Mouse (Mus musculus) thymus, adult 2 months (tissue): ENCODE data around the gene Ppm1n. TPM values are rescaled to one million over a fixed set of nuclear protein-coding genes. Genes with fewer than 3 reads are reported as not detected.

Experiments
- DNase-seq: peaks from one replicate; pipeline ENCODE4 v3.0.0; 2021
- H3K27ac ChIP-seq: fragments of 200-500 bp; 2 replicates; pipeline ENCODE4 v1.5.1; 2012; ENCODE audit warnings: low read length, control low read depth; ENCODE audit not compliant: control insufficient read depth, insufficient read depth
- H3K27me3 ChIP-seq: fragments of 200-500 bp; 2 replicates; pipeline ENCODE4 v1.6.1; 2012; ENCODE audit warnings: mild to moderate bottlenecking, low read length, moderate library complexity, mixed read lengths; ENCODE audit not compliant: control insufficient read depth, insufficient read depth
- H3K36me3 ChIP-seq: fragments of 200-500 bp; 2 replicates; pipeline ENCODE4 v1.6.1; 2012; ENCODE audit warnings: mild to moderate bottlenecking, low read length, moderate library complexity; ENCODE audit not compliant: control insufficient read depth, insufficient read depth
- H3K4me1 ChIP-seq: fragments of 200-500 bp; replicated peaks from 2 replicates; pipeline ENCODE4 v1.6.1; 2012; ENCODE audit warnings: low read length; ENCODE audit not compliant: control insufficient read depth, insufficient read depth
- H3K4me3 ChIP-seq: fragments of 200-500 bp; 2 replicates; pipeline ENCODE4 v1.5.1; 2012; ENCODE audit warnings: mild to moderate bottlenecking, low read length, control low read depth, moderate library complexity; ENCODE audit not compliant: control insufficient read depth, insufficient read depth
- CTCF ChIP-seq: fragments of 200-500 bp; IDR thresholded peaks from 2 replicates; pipeline ENCODE4 v1.5.1; 2012; ENCODE audit warnings: mild to moderate bottlenecking, control low read depth, low read length, moderate library complexity, borderline replicate concordance; ENCODE audit not compliant: control insufficient read depth, poor library complexity, insufficient read depth; ENCODE audit errors: extremely low read depth
- POLR2A ChIP-seq: fragments of 200-500 bp; IDR thresholded peaks from 2 replicates; pipeline ENCODE4 v1.6.1; 2012; ENCODE audit warnings: mild to moderate bottlenecking, low read length, control low read depth, moderate library complexity; ENCODE audit not compliant: control insufficient read depth, poor library complexity, insufficient read depth; ENCODE audit errors: extremely low read depth
- WGBS: fragments of 180-500 bp; shearing (Covaris S2); methylation state at CpG from one replicate; pipeline ENCODE4 v1.1.7; 2018; 5-methylcytosine and 5-hydroxymethylcytosine counted together
- polyA plus RNA-seq: library from polyadenylated mRNA; depleted of rRNA; stranded (reverse); fragments of >200 nt; gene quantifications from 2 replicates; pipeline ENCODE4 v1.2.3, GENCODE M21; 2012

Ppm1n gene
- polyA plus RNA-seq, 1 experiment: 0.63 TPM

GRCm38 (mm10) chr7:19316451-19317161 lies 36.7 kb upstream of the Ppm1n start:
- 7% methylated on average over 14 of the region's 14 CpGs for WGBS
- Histone ChIP-seq H3K4me1 (peaks cover 5% of the 10 kb centered on the region), H3K27me3 (no peaks in the 10 kb centered on the region), H3K4me3 (no peak overlapping the region), H3K36me3 (no peaks in the 10 kb centered on the region), H3K27ac (no peak overlapping the region)
- DNase-seq: no peak
- TF ChIP-seq POLR2A (no peak), CTCF (no peak)

DNA sequence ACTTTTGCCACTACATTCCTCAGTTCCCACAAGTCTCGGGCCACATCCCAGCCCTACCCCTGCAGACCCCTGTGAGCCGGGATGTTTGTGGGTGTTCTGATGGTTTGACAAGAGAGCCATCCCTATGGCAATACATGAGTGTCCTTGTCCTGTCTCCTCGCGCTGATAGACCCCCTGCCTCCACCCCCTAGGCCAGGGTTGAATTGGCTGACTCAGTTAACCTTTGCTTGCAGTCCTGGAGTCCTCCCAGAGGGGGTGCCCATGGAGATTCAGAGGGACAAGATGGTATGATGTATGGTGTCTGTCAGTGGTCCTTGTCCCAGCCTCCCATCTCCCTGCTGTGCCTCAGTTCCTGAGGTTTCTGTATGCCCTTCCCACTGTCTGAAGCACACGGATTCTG lies 34.2 kb upstream of the Ppm1n start:
- H3K4me3 ChIP-seq: no peak overlapping the region
- no peak for DNase-seq
- H3K36me3 ChIP-seq: no peaks in the 10 kb centered on the region
- WGBS: 90% methylated on average over 5 of the region's 5 CpGs
- TF ChIP-seq POLR2A (no peak), CTCF (no peak)
- no peak overlapping the region for H3K27ac ChIP-seq
- H3K27me3 ChIP-seq: no peaks in the 10 kb centered on the region
- H3K4me1 ChIP-seq: peaks cover 6% of the 10 kb centered on the region

- H3K4me3 ChIP-seq: no peak overlapping the region
- no peak overlapping the region for H3K27ac ChIP-seq
- H3K4me1 ChIP-seq: peaks cover 16% of the 10 kb centered on the region
- DNase-seq: no peak
- no peaks in the 10 kb centered on the region for H3K27me3 ChIP-seq
- whole genome bisulfite sequencing: 64% methylated on average over 4 of the region's 4 CpGs
- TF ChIP-seq CTCF: no peak
- no peak for TF ChIP-seq POLR2A
- no peaks in the 10 kb centered on the region for H3K36me3 ChIP-seq
These were observed 32.1 kb upstream of the Ppm1n start for GRCm38 (mm10) chr7:19311991-19312390.

DNA sequence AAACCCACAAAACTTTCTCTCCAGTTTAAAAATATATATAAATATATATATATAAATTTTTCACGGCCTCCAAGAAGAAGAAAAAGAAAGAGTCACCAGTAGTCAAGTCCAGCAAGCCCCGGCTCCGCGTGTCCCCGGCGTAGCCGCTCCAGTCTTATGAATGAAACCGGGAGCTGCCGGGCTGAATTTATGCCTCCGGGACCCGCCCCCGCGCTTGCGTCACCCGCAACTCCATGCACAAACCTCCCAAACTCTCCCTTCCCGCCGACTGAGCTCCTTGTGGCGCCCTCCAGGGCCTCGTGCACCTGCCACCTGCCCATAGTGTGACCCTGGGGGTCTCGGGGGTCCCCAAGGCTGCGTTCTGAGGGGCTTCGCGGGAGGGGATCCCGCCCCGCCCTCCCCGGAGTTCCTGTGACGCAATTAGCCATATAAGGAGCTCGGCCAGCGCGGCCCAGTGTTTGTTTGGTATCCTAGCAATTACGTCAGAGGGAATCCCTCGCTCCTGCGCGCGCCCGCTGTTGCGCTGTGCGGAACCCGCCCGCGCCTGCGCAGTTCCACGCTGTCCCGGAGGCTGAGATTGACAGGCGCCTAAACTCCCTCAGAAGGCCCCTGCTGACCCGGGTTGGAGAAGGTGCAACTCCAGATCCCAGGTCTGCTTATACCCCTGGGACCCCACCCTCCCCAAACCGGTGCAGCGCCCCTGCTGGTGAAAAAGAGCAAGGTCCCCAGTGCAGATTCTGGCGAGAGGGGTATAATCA lies 30.2 kb upstream of the Ppm1n start, which contains the start of gene Fosb:
Fosb (minus strand) TSS at position 168 of the 758 bp plus-strand sequence.
- WGBS: 1% methylated on average over 49 of the region's 49 CpGs
- Histone ChIP-seq H3K36me3 (no peaks in the 10 kb centered on the region), H3K27ac (no peak within 1 kb of the TSS), H3K27me3 (peaks cover 2% of the 10 kb centered on the region; the same call in 1 of the 2 replicates), H3K4me1 (peaks cover 16% of the 10 kb centered on the region), H3K4me3 (peak within 1 kb of the TSS; percentile 70)
- DNase-seq: peak; percentile 91
- peak; percentile 51; the same call in 1 of the 2 replicates for TF ChIP-seq CTCF
- 0 out of 2 replicates have a peak, but pooled peaks have one; percentile 13 for TF ChIP-seq POLR2A

GRCm38 (mm10) chr7:19309278-19309883 lies 29.5 kb upstream of the Ppm1n start:
- TF ChIP-seq CTCF: no peak
- TF ChIP-seq POLR2A: 0 out of 2 replicates have a peak, but pooled peaks have one; percentile 17
- peak; percentile 25 for DNase-seq
- H3K4me1 ChIP-seq: peaks cover 22% of the 10 kb centered on the region

More at GRCm38 (mm10) chr7:19309278-19309883, 29.5 kb upstream of the Ppm1n start:
- Histone ChIP-seq H3K4me3 (peak overlapping the region; percentile 22), H3K27me3 (peaks cover 9% of the 10 kb centered on the region), H3K27ac (no peak overlapping the region), H3K36me3 (no peaks in the 10 kb centered on the region)
- under 1% methylated on average over 48 of the region's 48 CpGs for WGBS
